In genomic region chr12:52604992-52605652, GRCm38 (mm10) we compare ENCODE assay signal across 8 mouse cellular contexts.
DNase-seq lines count a peak whose midpoint lies in the region; ATAC-seq and TF ChIP-seq lines count a peak whose summit lies in the region.

No protein-coding gene starts in this region.

- peak overlapping the region; percentile 75 for H3K4me3 ChIP-seq in heart, embryonic 13.5 days
- H3K4me3 ChIP-seq in G1E (ENCODE audit: low read depth, low read length) = peak overlapping the region; percentile 70
- peak overlapping the region; percentile 70 for H3K4me3 ChIP-seq in heart, embryonic 16.5 days (ENCODE audit: low read length)
- H3K4me3 ChIP-seq in macrophage (ENCODE audit: inconsistent target) = peak overlapping the region; percentile 87

- no peaks in the 10 kb centered on the region for H3K36me3 ChIP-seq in heart, embryonic 13.5 days
- no peaks in the 10 kb centered on the region for H3K36me3 ChIP-seq in G1E (replicated peaks)
- H3K36me3 ChIP-seq in heart, embryonic 16.5 days (ENCODE audit: control insufficient read depth, insufficient read depth) = no peaks in the 10 kb centered on the region
- H3K36me3 ChIP-seq in macrophage (ENCODE audit: inconsistent target) = no peaks in the 10 kb centered on the region

- no peaks in the 10 kb centered on the region for H3K27me3 ChIP-seq in heart, embryonic 13.5 days (replicated peaks)
- H3K27me3 ChIP-seq in G1E (ENCODE audit: insufficient read depth, low read length) = no peaks in the 10 kb centered on the region
- no peaks in the 10 kb centered on the region for H3K27me3 ChIP-seq in heart, embryonic 16.5 days (ENCODE audit: control insufficient read depth, insufficient read depth, low read length)

- 44% methylated on average over 13 of the region's 13 CpGs for WGBS in heart, embryonic 13.5 days
- WGBS in heart, embryonic 16.5 days = 45% methylated on average over 13 of the region's 13 CpGs
- 48% methylated on average over 13 of the region's 13 CpGs for WGBS in macrophage (ENCODE audit: missing documents)

- H3K4me2 ChIP-seq in heart, embryonic 13.5 days = peak overlapping the region; percentile 78
- peak overlapping the region; percentile 68 for H3K4me2 ChIP-seq in heart, embryonic 16.5 days (ENCODE audit: low read depth, low read length)

- TF ChIP-seq CTCF in G1E (IDR thresholded peaks at IDR 0.05; ENCODE audit: low read depth, low read length) = no peak

- peaks cover 8% of the 10 kb centered on the region; the same call in 1 of the 2 replicates for H3K4me1 ChIP-seq in heart, embryonic 13.5 days
- peaks cover 25% of the 10 kb centered on the region for H3K4me1 ChIP-seq in G1E (ENCODE audit: insufficient read depth, low read depth, low read length)
- H3K4me1 ChIP-seq in heart, embryonic 16.5 days (ENCODE audit: control insufficient read depth, insufficient read depth, low read length) = peaks cover 5% of the 10 kb centered on the region; the same call in 1 of the 2 replicates

- intact Hi-C loops in heart, postnatal 25 days (cut with DNase I) = loop anchor here (1.0 to 5.0 kb wide), 3 partner anchors 102 to 227 kb away; partner anchors contain the start of gene Arhgap5

- no peak for DNase-seq in heart, postnatal 25 days (ENCODE audit: low spot score)
- DNase-seq in G1E (ENCODE audit: low spot score) = no peak
- no peak for DNase-seq in right cerebral cortex, postnatal 10 days (ENCODE audit: low spot score in 2 of 2)
- no peak for DNase-seq in left cerebral cortex, adult 8-10 months (ENCODE audit: low spot score in 2 of 2)
- DNase-seq in Muller cell, postnatal 12 days (ENCODE audit: inconsistent ontology term) = no peak

- no peaks in the 10 kb centered on the region for H3K9me3 ChIP-seq in heart, embryonic 13.5 days
- no peaks in the 10 kb centered on the region for H3K9me3 ChIP-seq in G1E (replicated peaks)
- no peaks in the 10 kb centered on the region for H3K9me3 ChIP-seq in heart, embryonic 16.5 days (replicated peaks; ENCODE audit: control insufficient read depth, low read length)

- ATAC-seq in heart, embryonic 13.5 days (ENCODE audit: extremely low read depth, insufficient number of reproducible peaks, low FRiP score, low TSS enrichment) = no peak
- no peak for ATAC-seq in G1E (ENCODE audit: extremely low read depth, insufficient number of reproducible peaks, low FRiP score, poor library complexity, severe bottlenecking)
- ATAC-seq in heart, embryonic 16.5 days (replicated peaks; ENCODE audit: extremely low read depth, insufficient read depth, low FRiP score) = no peak

- peak overlapping the region; percentile 82 for H3K9ac ChIP-seq in heart, embryonic 13.5 days
- H3K9ac ChIP-seq in heart, embryonic 16.5 days (ENCODE audit: low read length) = peak overlapping the region; percentile 87

- H3K27ac ChIP-seq in heart, embryonic 13.5 days (replicated peaks) = peak overlapping the region; percentile 94
- H3K27ac ChIP-seq in heart, embryonic 16.5 days (ENCODE audit: low read length) = peak overlapping the region; percentile 97
- peak overlapping the region; percentile 94 for H3K27ac ChIP-seq in macrophage

- no peaks in the 10 kb centered on the region for H3K79me2 ChIP-seq in macrophage (ENCODE audit: inconsistent target)
